Mouse (Mus musculus) neural tube, embryonic 14.5 days (tissue): ENCODE measurements at regions not wholly inside any gene's neighbourhood (a gene's known extent, or its start where the extent isn't known, plus 50 kb on each side); places are given as distances from the start of the nearest gene placed in this dataset.

Source experiments
- ATAC-seq: fragments of 200-750 bp; cut with Nextera tagmentation; 2 replicates; pipeline ENCODE4 v1.8.0; 2017; ENCODE audit warnings: low read depth, mild to moderate bottlenecking, moderate TSS enrichment, moderate library complexity
- H3K27ac ChIP-seq: fragments of 300-500 bp; sonication (generic); 2 replicates; pipeline ENCODE4 v1.5.1; 2014; ENCODE audit warnings: low read depth, mild to moderate bottlenecking, control low read depth, low read length, moderate library complexity, mixed read lengths
- H3K27me3 ChIP-seq: fragments of 300-500 bp; sonication (generic); 2 replicates; pipeline ENCODE4 v1.6.1; 2014; ENCODE audit warnings: low read length; ENCODE audit not compliant: control insufficient read depth, insufficient read depth
- H3K36me3 ChIP-seq: fragments of 300-500 bp; sonication (generic); 2 replicates; pipeline ENCODE4 v1.6.1; 2014; ENCODE audit warnings: low read length, mixed read lengths; ENCODE audit not compliant: control insufficient read depth, insufficient read depth
- H3K4me1 ChIP-seq: fragments of 300-500 bp; sonication (generic); 2 replicates; pipeline ENCODE4 v1.6.1; 2014; ENCODE audit warnings: low read length; ENCODE audit not compliant: control insufficient read depth, insufficient read depth
- H3K4me2 ChIP-seq: fragments of 300-500 bp; sonication (generic); 2 replicates; pipeline ENCODE4 v1.6.1; 2014; ENCODE audit warnings: mild to moderate bottlenecking, low read depth, low read length, control low read depth
- H3K4me3 ChIP-seq: fragments of 300-500 bp; sonication (generic); 2 replicates; pipeline ENCODE4 v1.5.1; 2014; ENCODE audit warnings: low read depth, low read length, control low read depth, mixed read lengths
- H3K9ac ChIP-seq: fragments of 300-500 bp; sonication (generic); replicated peaks from 2 replicates; pipeline ENCODE4 v1.6.1; 2014; ENCODE audit warnings: low read depth, mild to moderate bottlenecking, control low read depth, low read length, mixed read lengths
- H3K9me3 ChIP-seq: fragments of 300-500 bp; sonication (generic); 2 replicates; pipeline ENCODE4 v1.6.1; 2016; ENCODE audit warnings: low read length; ENCODE audit not compliant: control insufficient read depth
- WGBS: fragments of 180-500 bp; shearing (Covaris S2); extraction: QIAGEN DNeasy Blood & Tissue Kit; methylation state at CpG from one replicate; pipeline ENCODE4 v1.1.7; 2014; 5-methylcytosine and 5-hydroxymethylcytosine counted together

DNA sequence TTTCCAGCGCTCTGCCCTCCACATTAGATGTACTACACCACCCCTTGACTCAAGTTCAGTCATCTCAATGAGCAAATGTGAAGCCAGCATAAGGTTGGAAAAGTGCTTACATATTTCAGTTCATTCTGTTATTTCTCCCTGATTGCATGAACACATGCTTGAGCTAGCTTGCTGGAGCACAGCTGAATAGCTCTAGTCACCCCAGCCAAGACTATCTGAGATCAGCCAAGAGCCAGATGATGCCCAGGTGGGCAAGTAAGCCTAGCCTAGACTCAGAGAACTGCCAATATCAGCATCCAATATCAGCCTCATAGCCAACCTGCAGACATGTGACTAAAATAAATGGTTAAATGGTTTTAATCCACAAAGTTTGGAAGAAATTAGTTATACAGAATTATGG, 484.6 kb upstream of the Rag2 start:
- Histone ChIP-seq H3K9me3 (no peaks in the 10 kb centered on the region), H3K27me3 (no peaks in the 10 kb centered on the region), H3K4me2 (no peak overlapping the region), H3K9ac (no peak overlapping the region), H3K36me3 (no peaks in the 10 kb centered on the region), H3K27ac (no peak overlapping the region), H3K4me1 (no peaks in the 10 kb centered on the region), H3K4me3 (no peak overlapping the region)
- WGBS, result 97% methylated on average over 1 of the region's 1 CpGs
- ATAC-seq, result no peak

DNA sequence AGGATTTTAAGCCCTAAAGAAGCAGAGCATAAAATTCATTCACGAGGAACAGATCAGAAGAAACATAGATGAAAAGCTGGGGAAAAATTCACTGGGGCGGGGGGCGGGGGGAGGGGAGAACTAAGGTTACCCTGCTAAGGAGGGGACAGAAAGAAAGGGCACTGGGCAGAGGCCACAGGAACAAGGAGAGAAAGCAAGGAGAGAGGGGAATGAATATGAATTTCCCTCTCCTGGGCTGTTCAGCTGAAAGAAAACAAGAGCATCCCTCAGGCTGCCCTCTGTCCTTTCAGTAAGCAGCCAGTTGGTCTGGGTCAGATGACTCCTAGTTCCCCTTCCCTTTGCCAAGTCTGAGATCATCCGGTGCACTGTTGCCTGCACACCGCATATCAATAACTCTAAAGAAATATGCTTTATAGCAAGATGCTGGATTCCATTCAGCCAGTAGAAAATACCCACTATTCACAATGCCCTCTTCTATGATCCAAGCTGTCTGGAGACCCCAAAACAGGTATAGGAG, 467.7 kb upstream of the Rag2 start:
- Histone ChIP-seq H3K27ac (no peak overlapping the region), H3K9me3 (no peaks in the 10 kb centered on the region), H3K4me1 (no peaks in the 10 kb centered on the region), H3K27me3 (no peaks in the 10 kb centered on the region), H3K9ac (no peak overlapping the region), H3K4me2 (no peak overlapping the region), H3K36me3 (no peaks in the 10 kb centered on the region), H3K4me3 (no peak overlapping the region)
- no peak for ATAC-seq
- WGBS, result 70% methylated on average over 5 of the region's 5 CpGs

DNA sequence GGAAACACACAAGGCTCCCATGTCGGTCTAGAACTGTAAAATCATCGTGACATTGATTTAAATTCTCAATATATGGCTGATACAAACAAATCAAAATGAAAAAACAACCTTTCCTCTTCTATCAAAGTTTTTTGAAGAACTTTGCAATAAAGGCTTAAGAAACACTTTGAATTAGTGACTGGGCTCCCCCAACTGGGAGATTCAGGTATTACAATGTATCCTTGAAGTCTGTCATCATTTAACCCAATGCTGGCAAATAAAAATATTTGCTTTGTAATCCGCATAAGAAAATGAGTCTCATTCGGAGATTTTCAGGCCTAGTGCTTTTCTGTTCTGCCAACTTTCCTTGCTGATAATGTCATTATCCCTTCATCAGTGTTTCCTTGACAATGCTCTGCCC, 465.2 kb upstream of the Rag2 start:
- WGBS, result 32% methylated on average over 4 of the region's 4 CpGs
- H3K4me3 ChIP-seq, result no peak overlapping the region
- no peak overlapping the region for H3K9ac ChIP-seq
- no peak overlapping the region for H3K27ac ChIP-seq
- no peaks in the 10 kb centered on the region for H3K4me1 ChIP-seq
- ATAC-seq, result no peak; the same call in 1 of the 2 replicates
- no peaks in the 10 kb centered on the region for H3K27me3 ChIP-seq
- H3K36me3 ChIP-seq, result no peaks in the 10 kb centered on the region
- no peaks in the 10 kb centered on the region for H3K9me3 ChIP-seq
- no peak overlapping the region for H3K4me2 ChIP-seq

DNA sequence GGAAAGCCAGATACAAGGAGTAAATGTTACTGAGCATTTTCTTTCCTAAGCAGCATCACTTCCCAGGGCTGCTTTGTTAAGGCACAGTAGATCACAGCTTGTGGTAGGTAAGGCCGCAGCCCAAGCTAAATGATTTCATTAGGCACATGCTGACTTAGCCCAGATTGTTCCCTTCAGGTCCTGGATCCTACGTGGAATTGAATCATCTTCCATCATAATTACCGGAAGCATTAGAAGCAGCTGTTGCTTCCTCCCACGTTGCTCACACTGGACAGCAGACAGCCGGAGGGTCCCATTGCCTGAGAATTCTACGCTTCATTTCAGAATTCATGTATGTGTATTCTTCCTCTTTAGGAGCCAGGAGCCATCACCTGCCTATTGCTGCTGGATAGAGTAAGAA, 458.6 kb upstream of the Rag2 start:
- H3K9me3 ChIP-seq, result no peaks in the 10 kb centered on the region
- H3K36me3 ChIP-seq, result no peaks in the 10 kb centered on the region
- ATAC-seq, result no peak
- 0 out of 2 replicates have a peak, but pooled peaks cover 4% of the 10 kb centered on the region for H3K27me3 ChIP-seq
- no peaks in the 10 kb centered on the region for H3K4me1 ChIP-seq
- 60% methylated on average over 6 of the region's 6 CpGs for WGBS
- H3K4me3 ChIP-seq, result no peak overlapping the region
- no peak overlapping the region for H3K9ac ChIP-seq
- H3K27ac ChIP-seq, result no peak overlapping the region
- no peak overlapping the region for H3K4me2 ChIP-seq

DNA sequence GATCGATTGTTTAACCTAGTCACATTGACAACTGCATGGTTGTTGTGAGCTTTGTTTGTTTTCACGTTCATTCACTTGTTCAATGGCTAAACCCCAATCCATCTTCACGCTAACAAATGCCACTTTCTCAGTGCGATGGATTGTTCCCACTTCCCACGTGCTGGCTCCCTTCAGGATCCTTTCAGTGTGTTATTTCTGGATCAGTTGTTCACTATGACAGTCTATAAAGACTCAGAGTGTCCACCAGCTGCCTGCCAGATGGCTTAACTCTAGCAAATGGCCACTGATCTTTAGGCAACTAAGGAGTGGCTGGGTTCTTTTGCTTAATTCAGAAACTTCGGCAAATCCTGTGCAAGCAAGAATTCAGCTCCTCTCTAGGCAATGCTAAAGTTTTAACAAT, 451.7 kb upstream of the Rag2 start:
- 6% methylated on average over 6 of the region's 6 CpGs for WGBS
- H3K4me1 ChIP-seq, result no peaks in the 10 kb centered on the region
- H3K4me3 ChIP-seq, result no peak overlapping the region
- no peaks in the 10 kb centered on the region for H3K9me3 ChIP-seq
- peaks cover 5% of the 10 kb centered on the region for H3K27me3 ChIP-seq
- no peak overlapping the region for H3K27ac ChIP-seq
- H3K4me2 ChIP-seq, result no peak overlapping the region
- H3K9ac ChIP-seq, result no peak overlapping the region
- no peaks in the 10 kb centered on the region for H3K36me3 ChIP-seq
- ATAC-seq, result peak; percentile 93

DNA sequence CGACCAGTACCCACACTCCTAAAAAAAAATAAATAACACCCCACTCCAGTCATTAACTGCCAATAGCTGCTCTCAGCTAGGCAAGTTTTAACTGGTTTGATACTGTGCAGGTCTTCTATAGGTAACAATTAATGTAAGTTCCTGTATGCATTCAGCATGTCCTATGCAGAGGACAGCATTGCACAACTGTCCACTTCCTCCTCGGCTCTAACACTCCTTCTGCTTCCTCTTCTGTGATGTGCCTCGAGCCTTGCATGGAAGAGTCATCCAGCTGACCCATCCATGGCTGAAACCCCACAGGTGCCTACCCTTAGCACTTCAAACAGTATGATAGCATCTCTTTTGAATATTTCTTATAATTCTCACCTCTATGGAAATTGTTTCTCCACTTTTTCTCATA, 449.4 kb upstream of the Rag2 start:
- 89% methylated on average over 3 of the region's 3 CpGs for WGBS

DNA sequence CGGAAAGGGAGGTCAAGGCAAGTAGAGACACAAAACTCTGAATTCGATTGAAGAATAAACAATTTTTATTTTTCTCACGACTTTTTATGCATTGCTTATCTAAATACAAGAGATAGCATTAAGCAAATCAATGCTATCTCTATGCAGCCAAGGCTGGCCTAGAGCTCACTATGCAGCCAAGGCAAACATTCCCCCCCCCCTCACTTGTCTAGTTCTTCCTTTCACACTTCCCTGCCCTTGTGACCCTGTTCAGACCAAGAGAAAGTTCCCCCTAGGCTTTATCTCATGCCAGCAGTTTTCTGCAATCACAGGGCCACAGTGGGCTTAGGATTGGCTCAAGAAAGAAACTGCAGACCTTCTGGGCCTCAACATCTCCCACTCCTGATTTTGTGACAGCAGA, 417.9 kb upstream of the Rag2 start:
- H3K4me2 ChIP-seq, result no peak overlapping the region

More for the DNA sequence above, 449.4 kb upstream of the Rag2 start:
- Histone ChIP-seq H3K4me1 (no peaks in the 10 kb centered on the region), H3K36me3 (no peaks in the 10 kb centered on the region), H3K4me2 (no peak overlapping the region), H3K27me3 (peaks cover 7% of the 10 kb centered on the region), H3K27ac (no peak overlapping the region), H3K4me3 (no peak overlapping the region), H3K9ac (no peak overlapping the region), H3K9me3 (no peaks in the 10 kb centered on the region)
- ATAC-seq, result no peak

DNA sequence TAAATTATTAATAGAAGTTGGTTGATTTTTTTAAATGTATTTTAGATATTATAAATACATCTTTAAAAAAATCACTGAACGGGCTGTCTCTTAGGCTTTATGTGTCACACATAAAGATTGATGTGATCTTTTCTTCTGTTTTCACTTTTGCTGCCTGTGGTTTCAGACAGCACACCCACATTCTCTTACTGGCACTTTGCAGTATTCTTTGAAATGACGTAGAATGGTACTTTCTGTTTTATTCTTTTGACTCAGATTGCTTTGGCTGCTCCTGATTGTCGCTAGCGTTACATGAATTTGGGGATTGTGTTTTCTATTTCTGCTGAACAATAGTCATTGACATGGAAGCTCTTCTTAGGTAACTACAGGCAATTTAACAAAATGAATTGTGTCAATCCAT, 415.4 kb upstream of the Rag2 start:
- Histone ChIP-seq H3K4me2 (no peak overlapping the region), H3K4me1 (no peaks in the 10 kb centered on the region), H3K9ac (no peak overlapping the region), H3K27ac (no peak overlapping the region), H3K9me3 (no peaks in the 10 kb centered on the region), H3K36me3 (no peaks in the 10 kb centered on the region), H3K27me3 (no peaks in the 10 kb centered on the region), H3K4me3 (no peak overlapping the region)
- ATAC-seq, result no peak
- 65% methylated on average over 4 of the region's 4 CpGs for WGBS

More for the DNA sequence above, 417.9 kb upstream of the Rag2 start:
- WGBS, result 91% methylated on average over 3 of the region's 3 CpGs
- H3K4me1 ChIP-seq, result no peaks in the 10 kb centered on the region
- no peaks in the 10 kb centered on the region for H3K9me3 ChIP-seq
- H3K9ac ChIP-seq, result no peak overlapping the region
- H3K27me3 ChIP-seq, result no peaks in the 10 kb centered on the region
- H3K36me3 ChIP-seq, result no peaks in the 10 kb centered on the region
- no peak overlapping the region for H3K4me3 ChIP-seq
- no peak for ATAC-seq
- no peak overlapping the region for H3K27ac ChIP-seq

DNA sequence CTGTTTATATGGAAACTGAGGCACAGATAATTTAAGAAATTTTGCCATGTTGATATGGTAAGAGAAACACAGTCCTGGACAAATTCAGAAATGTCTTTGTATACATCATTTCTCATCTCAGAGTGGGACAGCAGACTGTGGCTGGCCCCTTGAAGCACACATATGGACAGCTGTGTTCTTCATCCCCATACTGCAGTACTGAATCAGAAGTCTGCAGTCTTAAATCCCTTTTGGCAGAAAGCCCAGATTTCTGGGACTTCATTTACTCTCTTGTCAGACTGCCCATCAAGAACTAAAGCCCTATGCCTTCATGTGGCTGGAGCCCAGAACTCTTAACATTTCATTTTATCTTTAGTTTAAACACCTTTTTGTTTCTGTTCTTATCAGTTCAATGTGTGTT, 403.8 kb upstream of the Rag2 start:
- no peak for ATAC-seq
- H3K9me3 ChIP-seq, result no peaks in the 10 kb centered on the region
- H3K4me1 ChIP-seq, result no peaks in the 10 kb centered on the region
- H3K27ac ChIP-seq, result no peak overlapping the region
- H3K9ac ChIP-seq, result no peak overlapping the region
- no peaks in the 10 kb centered on the region for H3K27me3 ChIP-seq
- H3K36me3 ChIP-seq, result no peaks in the 10 kb centered on the region
- H3K4me2 ChIP-seq, result no peak overlapping the region
- no peak overlapping the region for H3K4me3 ChIP-seq

DNA sequence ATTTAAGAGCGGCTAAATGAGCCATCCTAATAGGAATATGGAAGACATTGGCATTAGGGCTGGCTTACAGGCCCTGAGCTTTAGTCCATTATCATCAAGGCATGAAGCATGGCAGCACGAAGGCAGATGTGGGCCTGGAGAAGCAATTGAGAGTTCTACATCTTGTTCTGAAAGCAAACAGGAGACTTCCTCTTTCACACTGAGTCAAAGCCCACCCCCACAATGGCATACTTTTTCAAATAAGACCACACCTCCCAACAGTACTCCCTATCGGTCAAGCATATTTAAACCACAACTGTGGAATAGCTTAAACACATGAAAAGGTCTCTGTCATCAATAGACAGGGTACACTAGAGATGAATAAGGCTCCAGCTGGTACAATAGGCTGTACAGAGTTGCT, 381.5 kb upstream of the Rag2 start:
- Histone ChIP-seq H3K4me1 (no peaks in the 10 kb centered on the region), H3K9me3 (no peaks in the 10 kb centered on the region), H3K27ac (no peak overlapping the region), H3K4me3 (no peak overlapping the region), H3K4me2 (no peak overlapping the region), H3K36me3 (no peaks in the 10 kb centered on the region), H3K9ac (no peak overlapping the region), H3K27me3 (no peaks in the 10 kb centered on the region)
- WGBS, result 87% methylated on average over 3 of the region's 3 CpGs
- ATAC-seq, result no peak
